Mouse (Mus musculus) 3T3-L1 (cell line): Measurements from ENCODE around the gene Baz1b.

Source experiments
- DNase-seq: peaks from one replicate; pipeline ENCODE4 v3.0.0-alpha.2; 2015; ENCODE audit warnings: low read depth, low spot score

The Baz1b gene

GRCm38 (mm10) chr5:135271563-135272165, 84.6 kb downstream of the Baz1b start:
- DNase-seq: no peak

GRCm38 (mm10) chr5:135274663-135275396, 87.8 kb downstream of the Baz1b start:
- no peak for DNase-seq

GRCm38 (mm10) chr5:135276597-135276996, 89.5 kb downstream of the Baz1b start:
- DNase-seq: no peak

- DNase-seq: no peak
Measured at GRCm38 (mm10) chr5:135280226-135280625, 93.2 kb downstream of the Baz1b start.

GRCm38 (mm10) chr5:135285211-135285610, 98.1 kb downstream of the Baz1b start:
- DNase-seq: no peak

- DNase-seq: peak; percentile 80
Measured at GRCm38 (mm10) chr5:135286185-135286584, 99.1 kb downstream of the Baz1b start.

GRCm38 (mm10) chr5:135286926-135287325, 99.9 kb downstream of the Baz1b start:
- no peak for DNase-seq

GRCm38 (mm10) chr5:135290703-135291102, 103.6 kb downstream of the Baz1b start:
- no peak for DNase-seq

- no peak for DNase-seq
Measured at GRCm38 (mm10) chr5:135291193-135291592, 104.1 kb downstream of the Baz1b start.

GRCm38 (mm10) chr5:135292001-135292400, 104.9 kb downstream of the Baz1b start:
- DNase-seq: no peak
